ENCODE assay signal across 11 mouse cellular contexts in genomic region chr2:26960756-26961155, GRCm38 (mm10). TPM values are rescaled to one million over a fixed set of nuclear protein-coding genes. Genes with fewer than 3 reads are reported as not detected.
DNase-seq lines count a peak whose midpoint lies in the region; ATAC-seq and TF ChIP-seq lines count a peak whose summit lies in the region.
"Had no signal": no experiment of that assay in that cellular context is flagged by ENCODE, and none has a peak within 500 bp of the region (broad histone marks: within the 10 kb centered on the region; RNA-seq: fewer than 3 reads in every experiment).

No protein-coding gene starts in this region.

- H3K4me1 ChIP-seq in midbrain, embryonic 13.5 days (replicated peaks) = peaks cover 37% of the 10 kb centered on the region

- peaks cover 55% of the 10 kb centered on the region for H3K36me3 ChIP-seq in midbrain, embryonic 13.5 days

- no peak overlapping the region for H3K4me3 ChIP-seq in layer of hippocampus, adult 2 months
- H3K4me3 ChIP-seq in midbrain, embryonic 13.5 days (replicated peaks) = no peak overlapping the region
- H3K4me3 ChIP-seq: heart, embryonic 10.5 days had no signal

- DNase-seq in CD4-positive, CD25-positive, alpha-beta regulatory T cell, adult 2 months (ENCODE audit: low read depth, low spot score) = peak; percentile 17
- no peak for DNase-seq in layer of hippocampus, adult 2 months (ENCODE audit: low spot score in 2 of 2)
- DNase-seq in layer of hippocampus, postnatal 25 days (ENCODE audit: extremely low spot score in 1 of 2, low spot score in 1 of 2) = no peak
- DNase-seq in 3T3-L1 (ENCODE audit: low read depth, low spot score) = peak; percentile 50
- DNase-seq in embryo, embryonic 10.5 days (ENCODE audit: low spot score) = peak; percentile 4
- DNase-seq: cerebellum, adult 9-10 months had no signal

- H3K27me3 ChIP-seq in midbrain, embryonic 13.5 days = no peaks in the 10 kb centered on the region

- no peak overlapping the region for H3K4me2 ChIP-seq in midbrain, embryonic 13.5 days (replicated peaks)

- peak; percentile 67 for TF ChIP-seq CTCF in layer of hippocampus, adult 2 months (conservative IDR thresholded peaks at IDR 0.05)

- no peak for ATAC-seq in CD4-positive, CD25-positive, alpha-beta regulatory T cell, adult 4 months
- ATAC-seq in granulocyte monocyte progenitor cell, adult 5-6 weeks (replicated peaks; ENCODE audit: poor library complexity, severe bottlenecking) = no peak
- no peak for ATAC-seq in midbrain, embryonic 13.5 days
- ATAC-seq: inflammation-experienced regulatory T-cells, adult 6 months had no signal

- WGBS in midbrain, embryonic 13.5 days = 80% methylated on average over 4 of the region's 4 CpGs

- no peaks in the 10 kb centered on the region for H3K9me3 ChIP-seq in midbrain, embryonic 13.5 days
- H3K9me3 ChIP-seq: heart, embryonic 10.5 days had no signal

- H3K27ac ChIP-seq in layer of hippocampus, adult 2 months = no peak overlapping the region
- H3K27ac ChIP-seq in midbrain, embryonic 13.5 days = no peak overlapping the region
- H3K27ac ChIP-seq: heart, embryonic 10.5 days had no signal

- no peak overlapping the region for H3K9ac ChIP-seq in midbrain, embryonic 13.5 days (replicated peaks)

RNA-seq across cellular contexts. Expression of gene Rexo4, which starts 3.4 kb away (rescaled TPM):
- polyA plus RNA-seq in CD4-positive, CD25-positive, alpha-beta regulatory T cell, adult 4 months (2017; shearing (Covaris generic)) = 10 to 100 TPM; 55.5 to 76.3 TPM
- total RNA-seq in layer of hippocampus, adult 2 months (2021) = 10 to 100 TPM; 57.4 to 62.2 TPM
- 10 to 100 TPM; 58.4 to 60.4 TPM for total RNA-seq in layer of hippocampus, postnatal 25 days (2021)
- 42.4 and 47.6 TPM in 2 replicates for total RNA-seq in granulocyte monocyte progenitor cell, adult 5-6 weeks (2014; fragmentation: Nextera tagmentation)
- total RNA-seq in granulocyte monocyte progenitor cell, adult 5-6 weeks (2017) = 75.2 and 84.7 TPM in 2 replicates
- 33.7 and 36.1 TPM in 2 replicates for polyA plus RNA-seq in midbrain, embryonic 13.5 days (2015; fragmentation: Nextera tagmentation; extraction: Ambion mirVana)

RNA-seq across cellular contexts. Expression of gene Adamts13, which starts 12.5 kb away (rescaled TPM):
- not detected for polyA plus RNA-seq in CD4-positive, CD25-positive, alpha-beta regulatory T cell, adult 4 months (2017; shearing (Covaris generic))
- 1 to 10 TPM in 1 of 2 experiments, under 1 TPM in 1; 0.90 to 1.1 TPM for total RNA-seq in layer of hippocampus, adult 2 months (2021)
- 1 to 10 TPM in 1 of 2 experiments, under 1 TPM in 1; 0.92 to 1.7 TPM for total RNA-seq in layer of hippocampus, postnatal 25 days (2021)
- not detected in 2 replicates for total RNA-seq in granulocyte monocyte progenitor cell, adult 5-6 weeks (2014; fragmentation: Nextera tagmentation)
- 0.04 TPM in 1 of 2 replicates, not detected in the other for total RNA-seq in granulocyte monocyte progenitor cell, adult 5-6 weeks (2017)
- not detected in 2 replicates for polyA plus RNA-seq in midbrain, embryonic 13.5 days (2015; fragmentation: Nextera tagmentation; extraction: Ambion mirVana)
- polyA plus RNA-seq: inflammation-experienced regulatory T-cells, adult 6 months had no signal

RNA-seq across cellular contexts. Expression of gene Stkld1, which starts 26.9 kb away (rescaled TPM):
- under 1 TPM in 1 of 2 experiments, not detected in 1; 0.42 TPM for polyA plus RNA-seq in CD4-positive, CD25-positive, alpha-beta regulatory T cell, adult 4 months (2017; shearing (Covaris generic))
- under 1 TPM in 1 of 2 experiments, not detected in 1; 0.27 TPM for total RNA-seq in layer of hippocampus, adult 2 months (2021)
- under 1 TPM; 0.27 to 0.75 TPM for total RNA-seq in layer of hippocampus, postnatal 25 days (2021)
- total RNA-seq in granulocyte monocyte progenitor cell, adult 5-6 weeks (2014; fragmentation: Nextera tagmentation) = 2.2 and 2.9 TPM in 2 replicates
- total RNA-seq in granulocyte monocyte progenitor cell, adult 5-6 weeks (2017) = 0.09 TPM in 1 of 2 replicates, not detected in the other
- 0.13 and 0.21 TPM in 2 replicates for polyA plus RNA-seq in midbrain, embryonic 13.5 days (2015; fragmentation: Nextera tagmentation; extraction: Ambion mirVana)

RNA-seq across cellular contexts. Expression of gene Surf4, which starts 27.0 kb away (rescaled TPM):
- polyA plus RNA-seq in CD4-positive, CD25-positive, alpha-beta regulatory T cell, adult 4 months (2017; shearing (Covaris generic)) = 100 to 1,000 TPM in 1 of 2 experiments, 10 to 100 TPM in 1; 83.0 to 121 TPM
- total RNA-seq in layer of hippocampus, adult 2 months (2021) = 10 to 100 TPM; 51.9 to 55.2 TPM
- total RNA-seq in layer of hippocampus, postnatal 25 days (2021) = 10 to 100 TPM; 52.6 to 60.2 TPM
- total RNA-seq in granulocyte monocyte progenitor cell, adult 5-6 weeks (2014; fragmentation: Nextera tagmentation) = 177 and 217 TPM in 2 replicates
- 107 and 110 TPM in 2 replicates for total RNA-seq in granulocyte monocyte progenitor cell, adult 5-6 weeks (2017)
- polyA plus RNA-seq in midbrain, embryonic 13.5 days (2015; fragmentation: Nextera tagmentation; extraction: Ambion mirVana) = 105 and 114 TPM in 2 replicates

RNA-seq across cellular contexts. Expression of gene Surf1, which starts 44.4 kb away (rescaled TPM):
- 100 to 1,000 TPM; 100 to 116 TPM for polyA plus RNA-seq in CD4-positive, CD25-positive, alpha-beta regulatory T cell, adult 4 months (2017; shearing (Covaris generic))
- 100 to 1,000 TPM in 1 of 2 experiments, 10 to 100 TPM in 1; 96.7 to 101 TPM for total RNA-seq in layer of hippocampus, adult 2 months (2021)
- total RNA-seq in layer of hippocampus, postnatal 25 days (2021) = 10 to 100 TPM; 91.6 to 94.9 TPM
- 46.4 and 74.7 TPM in 2 replicates for total RNA-seq in granulocyte monocyte progenitor cell, adult 5-6 weeks (2014; fragmentation: Nextera tagmentation)
- 40.0 and 75.4 TPM in 2 replicates for total RNA-seq in granulocyte monocyte progenitor cell, adult 5-6 weeks (2017)
- polyA plus RNA-seq in midbrain, embryonic 13.5 days (2015; fragmentation: Nextera tagmentation; extraction: Ambion mirVana) = 76.5 and 84.1 TPM in 2 replicates

Comparison
In these comparisons a context has a peak if more than half of its experiments do, and no peak if none do; other contexts are left out.
1. DNase-seq: peak in CD4-positive, CD25-positive, alpha-beta regulatory T cell, adult 2 months (single experiment), 3T3-L1 (single experiment) and embryo, embryonic 10.5 days (single experiment); none in layer of hippocampus, adult 2 months (0 of 2) and layer of hippocampus, postnatal 25 days (0 of 2).